In genomic region chr3:102526481-102526880, GRCm38 (mm10) we compare ENCODE assay signal across 9 mouse cellular contexts. TPM values are rescaled to one million over a fixed set of nuclear protein-coding genes. Genes with fewer than 3 reads are reported as not detected.
DNase-seq lines count a peak whose midpoint lies in the region; ATAC-seq and TF ChIP-seq lines count a peak whose summit lies in the region.
"Had no signal": no experiment of that assay in that cellular context is flagged by ENCODE, and none has a peak within 500 bp of the region (broad histone marks: within the 10 kb centered on the region; RNA-seq: fewer than 3 reads in every experiment).

No protein-coding gene starts in this region.

- peak; percentile 66; the same call in 1 of the 2 replicates for ATAC-seq in embryonic facial prominence, embryonic 11.5 days (replicated peaks; ENCODE audit: insufficient number of reproducible peaks, low FRiP score, low TSS enrichment, low read depth)
- no peak for ATAC-seq in erythroblast, adult 5-6 weeks (replicated peaks; ENCODE audit: low FRiP score, poor library complexity, severe bottlenecking)

- H3K4me2 ChIP-seq in embryonic facial prominence, embryonic 11.5 days (ENCODE audit: low read depth, low read length): no peak overlapping the region

- no peaks in the 10 kb centered on the region for H3K9me3 ChIP-seq in embryonic facial prominence, embryonic 11.5 days (replicated peaks; ENCODE audit: control insufficient read depth, low read length)

- no peak overlapping the region for H3K27ac ChIP-seq in kidney, adult 2 months (ENCODE audit: insufficient read depth, low read depth, low read length)
- H3K27ac ChIP-seq in embryonic facial prominence, embryonic 11.5 days (replicated peaks; ENCODE audit: low read depth, low read length): peak overlapping the region; percentile 41; the same call in 1 of the 2 replicates

- no peak overlapping the region for H3K9ac ChIP-seq in embryonic facial prominence, embryonic 11.5 days (replicated peaks; ENCODE audit: low read length)

- DNase-seq in kidney, adult 2 months: peak; percentile 14
- no peak for DNase-seq in kidney, adult 11 months
- DNase-seq in embryonic facial prominence, embryonic 11.5 days (ENCODE audit: low spot score): peak; percentile 85
- DNase-seq in heart, postnatal 10 days: peak; percentile 71 to 73
- peak; percentile 29 for DNase-seq in mesoderm, embryonic 11.5 days (ENCODE audit: low read depth, low spot score)
- no peak for DNase-seq in right cerebral cortex, adult 2 months (ENCODE audit: low spot score in 2 of 2)
- DNase-seq in thymus, postnatal 4 days: no peak

- no peaks in the 10 kb centered on the region for H3K4me1 ChIP-seq in kidney, adult 2 months (ENCODE audit: control insufficient read depth, insufficient read depth, low read length)
- no peaks in the 10 kb centered on the region; the same call in 1 of the 2 replicates for H3K4me1 ChIP-seq in embryonic facial prominence, embryonic 11.5 days (ENCODE audit: control insufficient read depth, insufficient read depth, low read length)

- no peak for TF ChIP-seq CTCF in kidney, adult 2 months (conservative IDR thresholded peaks at IDR 0.05; ENCODE audit: insufficient read depth, insufficient read length, low read depth, low read length)

- 54% methylated on average over 6 of the region's 6 CpGs for WGBS in kidney, adult 2 months
- WGBS in embryonic facial prominence, embryonic 11.5 days: 30% methylated on average over 6 of the region's 6 CpGs

- no peak overlapping the region for H3K4me3 ChIP-seq in kidney, adult 2 months (ENCODE audit: insufficient read depth, low read depth, low read length)
- no peak overlapping the region for H3K4me3 ChIP-seq in embryonic facial prominence, embryonic 11.5 days (ENCODE audit: low read depth, low read length)

- H3K36me3 ChIP-seq in kidney, adult 2 months (ENCODE audit: control insufficient read depth, insufficient read depth, low read length): no peaks in the 10 kb centered on the region
- H3K36me3 ChIP-seq in embryonic facial prominence, embryonic 11.5 days (replicated peaks; ENCODE audit: control insufficient read depth, insufficient read depth, low read depth, low read length): no peaks in the 10 kb centered on the region

- intact Hi-C loops in heart, postnatal 10 days (cut with DNase I): loop anchor here (5.0 kb wide), 1 partner anchor 166 kb away; no protein-coding TSS in a partner anchor

- no peak for TF ChIP-seq POLR2A in kidney, adult 2 months (IDR thresholded peaks at IDR 0.05; ENCODE audit: low read depth, low read length)

- H3K27me3 ChIP-seq in kidney, adult 2 months (replicated peaks; ENCODE audit: control insufficient read depth, insufficient read depth, low read length): no peaks in the 10 kb centered on the region
- no peaks in the 10 kb centered on the region for H3K27me3 ChIP-seq in embryonic facial prominence, embryonic 11.5 days (ENCODE audit: control insufficient read depth, insufficient read depth, low read length)

RNA-seq across cellular contexts. Expression of gene Ngf, which starts 56.8 kb away (rescaled TPM):
- polyA plus RNA-seq in kidney, adult 2 months (2012; rRNA removed): 17.0 and 18.7 TPM in 2 replicates
- 4.6 and 4.9 TPM in 2 replicates for polyA plus RNA-seq in embryonic facial prominence, embryonic 11.5 days (2014; fragmentation: Nextera tagmentation; extraction: Ambion mirVana)
- 1 to 10 TPM; 6.4 to 9.0 TPM for total RNA-seq in heart, postnatal 10 days (2021)
- not detected in 2 replicates for total RNA-seq in erythroblast, adult 5-6 weeks (2015; ENCODE audit: low replicate concordance)
- not detected in 2 replicates for total RNA-seq in erythroblast, adult 5-6 weeks (2017; ENCODE audit: low replicate concordance)
- total RNA-seq: common myeloid progenitor, adult 5-6 weeks had no signal

Comparison
In these comparisons a context has a peak if more than half of its experiments do, and no peak if none do; other contexts are left out.
1. DNase-seq: peak in kidney, adult 2 months (single experiment), embryonic facial prominence, embryonic 11.5 days (single experiment), heart, postnatal 10 days (2 of 2) and mesoderm, embryonic 11.5 days (single experiment); none in kidney, adult 11 months (single experiment), right cerebral cortex, adult 2 months (0 of 2) and thymus, postnatal 4 days (single experiment).
2. RNA of gene Ngf, which starts 56.8 kb away (total RNA-seq): 6.4 to 9.0 TPM in heart, postnatal 10 days; not detected in erythroblast, adult 5-6 weeks; every median in the first group is over 4 times any median in the second.